Mouse (Mus musculus): ENCODE data around the gene Rpl38.

The Rpl38 gene

GRCm38 (mm10) chr11:114711393-114711792, 43.1 kb downstream of the Rpl38 start:
- DNase-seq: no peak

- no peak for DNase-seq
Measured at GRCm38 (mm10) chr11:114711861-114712260, 43.5 kb downstream of the Rpl38 start.

- DNase-seq: no peak
Measured at GRCm38 (mm10) chr11:114714526-114714925, 46.2 kb downstream of the Rpl38 start.

- DNase-seq: no peak
Measured at GRCm38 (mm10) chr11:114715531-114715930, 47.2 kb downstream of the Rpl38 start.

GRCm38 (mm10) chr11:114720535-114720934, 52.2 kb downstream of the Rpl38 start:
- DNase-seq: no peak
